Mouse (Mus musculus): ENCODE data around the gene Cttnbp2nl. TPM values are rescaled to one million over a fixed set of nuclear protein-coding genes. Genes with fewer than 3 reads are reported as not detected.

Gene Cttnbp2nl
- polyA plus RNA-seq, 1 experiment from 2014 or later = 44.3 TPM

DNA sequence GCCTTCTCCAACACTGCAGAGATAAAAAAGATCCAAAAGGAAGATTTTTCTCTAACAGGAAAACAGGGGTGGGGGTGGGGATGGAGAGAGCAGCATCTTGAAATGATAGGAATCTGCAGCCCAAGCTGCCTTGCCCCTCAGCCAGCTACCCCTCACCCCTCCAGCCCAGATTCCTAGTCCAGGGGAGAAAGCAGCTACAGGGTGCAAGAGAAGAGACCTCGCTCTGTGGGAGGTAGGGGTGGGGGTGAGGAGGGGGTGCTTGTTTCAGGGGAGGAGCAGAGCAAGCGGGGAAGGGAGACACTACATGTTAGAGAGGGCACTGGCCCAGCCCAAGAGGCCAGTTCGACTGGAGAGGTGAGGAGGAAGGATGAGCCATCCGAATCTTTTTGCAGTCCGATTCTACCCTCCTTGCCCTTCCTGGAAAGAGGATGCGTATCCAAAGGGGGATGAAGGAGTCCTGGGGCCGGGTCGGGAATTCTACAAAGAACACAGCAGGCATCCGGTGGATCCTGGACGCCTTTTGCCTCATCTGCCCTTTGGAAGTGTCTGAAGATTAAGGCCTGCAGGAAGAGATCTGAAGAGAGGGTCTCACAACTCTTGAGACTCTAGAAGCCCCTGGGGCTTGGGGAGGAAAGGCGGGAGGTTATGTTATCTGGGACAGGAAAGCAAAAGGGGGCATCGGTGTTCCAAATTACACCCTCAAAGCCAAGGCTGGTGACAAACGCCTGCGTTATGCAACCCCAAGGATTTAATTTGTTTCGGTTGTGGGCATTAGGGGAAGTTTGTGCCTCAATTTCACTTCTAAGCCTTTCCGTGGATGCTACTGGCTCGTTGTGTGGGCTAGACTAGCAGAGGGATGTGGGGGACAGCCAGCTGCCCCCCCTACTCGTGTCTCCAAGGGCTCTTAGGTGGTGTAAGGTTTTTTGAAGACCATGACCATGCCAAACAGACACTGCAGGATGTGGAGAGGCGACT is 92.6 kb downstream of the Cttnbp2nl start:
- 4% methylated on average over 19 of the region's 19 CpGs for WGBS
- peak overlapping the region; percentile 25 for H3K4me2 ChIP-seq (ENCODE audit: low read depth, low read length)
- DNase-seq (ENCODE audit: low spot score) (no peak), ATAC-seq (replicated peaks; ENCODE audit: insufficient number of reproducible peaks, low FRiP score, low TSS enrichment, low read depth) (no peak)
- H3K9me3 ChIP-seq (replicated peaks; ENCODE audit: control insufficient read depth, low read length) = no peaks in the 10 kb centered on the region
- peak overlapping the region; percentile 9; the same call in 1 of the 2 replicates for H3K9ac ChIP-seq (replicated peaks; ENCODE audit: low read length)
- no peak overlapping the region for H3K27ac ChIP-seq (replicated peaks; ENCODE audit: low read depth, low read length)
- H3K4me3 ChIP-seq (ENCODE audit: low read depth, low read length) = peak overlapping the region; percentile 6; the same call in 1 of the 2 replicates
- peaks cover 42% of the 10 kb centered on the region for H3K27me3 ChIP-seq (ENCODE audit: control insufficient read depth, insufficient read depth, low read length)
- no peaks in the 10 kb centered on the region for H3K36me3 ChIP-seq (replicated peaks; ENCODE audit: control insufficient read depth, insufficient read depth, low read depth, low read length)
- H3K4me1 ChIP-seq (ENCODE audit: control insufficient read depth, insufficient read depth, low read length) = peaks cover 23% of the 10 kb centered on the region

DNA sequence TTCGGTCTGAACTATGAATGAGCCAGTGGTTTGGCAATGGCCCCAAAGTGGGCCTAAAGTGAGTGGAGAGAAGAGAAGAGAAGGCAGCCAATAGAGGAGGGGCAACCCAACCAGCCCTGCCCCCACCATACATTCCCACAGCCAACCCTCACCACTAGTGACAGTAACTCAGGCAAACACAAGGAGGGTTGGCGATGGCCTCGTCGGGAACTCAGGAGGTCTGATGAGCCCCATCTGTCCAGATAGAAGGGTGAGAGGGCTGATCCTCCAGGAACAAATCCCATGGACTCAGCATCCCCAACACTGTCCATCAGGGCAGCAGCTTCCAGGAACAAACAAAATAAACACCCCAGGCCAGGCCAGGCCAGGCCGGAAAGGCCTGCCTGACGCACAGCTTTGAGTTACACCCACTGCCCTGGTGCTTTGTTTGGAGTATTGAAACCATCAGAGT is 96.8 kb downstream of the Cttnbp2nl start:
- H3K27me3 ChIP-seq (ENCODE audit: control insufficient read depth, insufficient read depth, low read length) = peaks cover 20% of the 10 kb centered on the region
- no peak overlapping the region for H3K9ac ChIP-seq (replicated peaks; ENCODE audit: low read length)
- H3K36me3 ChIP-seq (replicated peaks; ENCODE audit: control insufficient read depth, insufficient read depth, low read depth, low read length) = no peaks in the 10 kb centered on the region; the same call in 1 of the 2 replicates
- DNase-seq (ENCODE audit: low spot score) (no peak), ATAC-seq (replicated peaks; ENCODE audit: insufficient number of reproducible peaks, low FRiP score, low TSS enrichment, low read depth) (no peak)
- H3K4me3 ChIP-seq (ENCODE audit: low read depth, low read length) = no peak overlapping the region
- H3K4me2 ChIP-seq (ENCODE audit: low read depth, low read length) = no peak overlapping the region; the same call in 1 of the 2 replicates
- peaks cover 6% of the 10 kb centered on the region; the same call in 1 of the 2 replicates for H3K4me1 ChIP-seq (ENCODE audit: control insufficient read depth, insufficient read depth, low read length)
- no peak overlapping the region for H3K27ac ChIP-seq (replicated peaks; ENCODE audit: low read depth, low read length)
- no peaks in the 10 kb centered on the region for H3K9me3 ChIP-seq (replicated peaks; ENCODE audit: control insufficient read depth, low read length)
- 78% methylated on average over 6 of the region's 6 CpGs for WGBS

- no peak overlapping the region for H3K4me2 ChIP-seq (ENCODE audit: low read depth, low read length)
- H3K9me3 ChIP-seq (replicated peaks; ENCODE audit: control insufficient read depth, low read length) = no peaks in the 10 kb centered on the region
- 0 out of 2 replicates have a peak, but pooled peaks cover 4% of the 10 kb centered on the region for H3K4me1 ChIP-seq (ENCODE audit: control insufficient read depth, insufficient read depth, low read length)
- H3K9ac ChIP-seq (replicated peaks; ENCODE audit: low read length) = no peak overlapping the region
- WGBS = 96% methylated on average over 15 of the region's 15 CpGs
- peaks cover 5% of the 10 kb centered on the region for H3K27me3 ChIP-seq (ENCODE audit: control insufficient read depth, insufficient read depth, low read length)
- DNase-seq (ENCODE audit: low spot score) (no peak), ATAC-seq (replicated peaks; ENCODE audit: insufficient number of reproducible peaks, low FRiP score, low TSS enrichment, low read depth) (no peak)
- no peaks in the 10 kb centered on the region; the same call in 1 of the 2 replicates for H3K36me3 ChIP-seq (replicated peaks; ENCODE audit: control insufficient read depth, insufficient read depth, low read depth, low read length)
- H3K4me3 ChIP-seq (ENCODE audit: low read depth, low read length) = no peak overlapping the region
- H3K27ac ChIP-seq (replicated peaks; ENCODE audit: low read depth, low read length) = no peak overlapping the region
Observed at GRCm38 (mm10) chr3:104954551-104954950, 98.4 kb downstream of the Cttnbp2nl start.

DNA sequence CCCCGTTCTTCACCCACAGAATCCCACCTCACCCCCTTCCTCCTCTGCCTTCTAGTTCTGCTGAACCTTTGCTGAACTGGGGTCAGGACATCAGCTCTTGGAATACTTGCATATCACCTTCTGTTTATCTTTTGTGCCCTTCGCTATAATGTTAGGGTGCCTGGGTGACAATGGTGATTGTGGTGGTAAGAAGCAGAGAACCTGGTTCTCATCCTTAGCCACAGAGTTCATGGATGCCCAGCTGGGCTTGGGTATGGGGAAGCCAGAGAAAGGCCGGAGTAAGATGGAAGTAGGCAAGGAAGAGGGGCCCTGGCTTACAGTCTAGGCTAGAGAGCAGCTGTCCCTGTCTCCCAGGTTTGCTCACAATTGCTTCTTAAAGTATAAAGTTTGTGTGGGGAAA is 98.8 kb downstream of the Cttnbp2nl start:
- Histone ChIP-seq H3K36me3 (replicated peaks; ENCODE audit: control insufficient read depth, insufficient read depth, low read depth, low read length) (no peaks in the 10 kb centered on the region; the same call in 1 of the 2 replicates), H3K4me3 (ENCODE audit: low read depth, low read length) (no peak overlapping the region), H3K4me2 (ENCODE audit: low read depth, low read length) (no peak overlapping the region), H3K27ac (replicated peaks; ENCODE audit: low read depth, low read length) (no peak overlapping the region), H3K9ac (replicated peaks; ENCODE audit: low read length) (no peak overlapping the region), H3K9me3 (replicated peaks; ENCODE audit: control insufficient read depth, low read length) (no peaks in the 10 kb centered on the region), H3K4me1 (ENCODE audit: control insufficient read depth, insufficient read depth, low read length) (0 out of 2 replicates have a peak, but pooled peaks cover 4% of the 10 kb centered on the region), H3K27me3 (ENCODE audit: control insufficient read depth, insufficient read depth, low read length) (peaks cover 5% of the 10 kb centered on the region)
- ATAC-seq (replicated peaks; ENCODE audit: insufficient number of reproducible peaks, low FRiP score, low TSS enrichment, low read depth) (no peak), DNase-seq (ENCODE audit: low spot score) (no peak)
- WGBS = 98% methylated on average over 3 of the region's 3 CpGs

DNA sequence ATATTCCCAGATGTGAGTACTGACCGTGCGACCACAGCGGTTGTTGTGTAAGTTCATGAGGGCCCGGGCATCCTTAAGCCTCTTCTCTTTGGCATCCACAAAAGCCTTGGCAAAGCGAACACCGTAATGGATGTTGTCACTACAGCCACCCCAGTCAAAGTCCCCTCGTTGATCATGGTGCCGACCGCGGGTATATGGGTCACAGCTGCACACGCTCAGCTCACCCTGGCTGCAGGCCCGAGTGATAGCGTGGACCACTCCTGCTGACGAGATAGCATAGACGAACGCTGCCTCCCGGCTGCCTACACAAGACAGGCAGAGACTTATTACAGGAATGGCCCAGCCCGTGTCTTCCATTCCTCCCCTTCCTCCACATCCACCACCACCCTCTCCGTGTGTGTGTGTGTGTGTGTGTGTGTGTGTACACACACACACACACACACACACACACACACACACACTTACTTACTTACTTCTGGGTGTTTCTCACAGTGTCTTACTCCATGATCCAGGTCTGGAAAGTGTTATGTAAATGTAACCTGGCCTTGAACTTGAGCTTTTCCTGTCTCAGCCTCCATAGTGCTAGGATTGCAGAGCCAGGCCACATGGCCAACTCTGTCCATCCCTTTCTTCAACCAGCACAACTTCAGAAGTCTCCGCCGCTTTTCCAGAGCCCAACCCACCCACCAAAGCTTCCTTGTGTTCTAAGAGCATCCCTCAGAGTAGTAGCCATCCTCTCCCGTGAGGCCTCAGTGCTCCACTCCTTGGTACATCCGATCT is 99.9 kb downstream of the Cttnbp2nl start:
- ATAC-seq (replicated peaks; ENCODE audit: insufficient number of reproducible peaks, low FRiP score, low TSS enrichment, low read depth) (no peak), DNase-seq (ENCODE audit: low spot score) (no peak)
- Histone ChIP-seq H3K9me3 (replicated peaks; ENCODE audit: control insufficient read depth, low read length) (no peaks in the 10 kb centered on the region), H3K36me3 (replicated peaks; ENCODE audit: control insufficient read depth, insufficient read depth, low read depth, low read length) (no peaks in the 10 kb centered on the region; the same call in 1 of the 2 replicates), H3K4me3 (ENCODE audit: low read depth, low read length) (no peak overlapping the region), H3K9ac (replicated peaks; ENCODE audit: low read length) (no peak overlapping the region), H3K27me3 (ENCODE audit: control insufficient read depth, insufficient read depth, low read length) (no peaks in the 10 kb centered on the region), H3K4me1 (ENCODE audit: control insufficient read depth, insufficient read depth, low read length) (0 out of 2 replicates have a peak, but pooled peaks cover 4% of the 10 kb centered on the region), H3K4me2 (ENCODE audit: low read depth, low read length) (no peak overlapping the region), H3K27ac (replicated peaks; ENCODE audit: low read depth, low read length) (no peak overlapping the region)
- 90% methylated on average over 23 of the region's 23 CpGs for WGBS

Other genes starting within 250 kb of the Cttnbp2nl start
- gene Mov10, start 234.6 kb downstream of the Cttnbp2nl start, polyA plus RNA-seq (2014; fragmentation: Nextera tagmentation; extraction: Ambion mirVana) = 36.4 and 47.8 TPM in 2 replicates
- 35.5 and 39.7 TPM in 2 replicates for gene St7l, start 189.1 kb downstream of the Cttnbp2nl start, polyA plus RNA-seq (2014; fragmentation: Nextera tagmentation; extraction: Ambion mirVana)
- gene Capza1, start 188.6 kb downstream of the Cttnbp2nl start, polyA plus RNA-seq (2014; fragmentation: Nextera tagmentation; extraction: Ambion mirVana) = 232 and 250 TPM in 2 replicates
- 0.87 and 1.5 TPM in 2 replicates for gene Wnt2b, start 91.2 kb downstream of the Cttnbp2nl start, polyA plus RNA-seq (2014; fragmentation: Nextera tagmentation; extraction: Ambion mirVana)
- not detected in 2 replicates for gene 4930564D02Rik, start 13.7 kb upstream of the Cttnbp2nl start, polyA plus RNA-seq (2014; fragmentation: Nextera tagmentation; extraction: Ambion mirVana)